Mouse (Mus musculus): ENCODE measurements around the gene Agap3. TPM values are rescaled to one million over a fixed set of nuclear protein-coding genes. Genes with fewer than 3 reads are reported as not detected.

Gene Agap3
- total and polyA plus RNA-seq, 3 experiments, result 116 to 203 (median 138) TPM

DNA sequence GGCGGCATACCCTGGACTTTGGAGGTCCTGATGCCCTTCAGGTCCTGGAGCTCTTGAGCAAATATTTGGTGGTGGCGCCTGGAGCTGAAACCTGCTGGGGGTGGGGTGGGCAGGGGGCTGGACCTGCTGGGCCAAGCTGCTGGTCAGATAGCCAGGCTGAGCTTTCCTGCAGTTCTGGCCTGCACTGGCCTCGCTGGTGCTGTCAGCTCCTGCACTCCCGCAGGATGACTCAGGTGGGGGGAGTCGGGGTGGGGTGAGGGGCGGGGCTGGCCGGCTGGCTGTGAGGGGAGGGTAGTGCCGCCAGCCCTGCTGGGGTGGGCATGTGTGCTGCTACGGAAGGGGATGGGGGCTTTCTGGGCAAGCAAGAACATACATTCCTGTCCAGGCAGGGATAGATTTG lies 23.4 kb upstream of the Agap3 start:
- H3K9me3 ChIP-seq (replicated peaks; ENCODE audit: insufficient read depth, low read length), result no peaks in the 10 kb centered on the region
- no peaks in the 10 kb centered on the region for H3K27me3 ChIP-seq (ENCODE audit: control insufficient read depth in 1 of 2, insufficient read depth in 2 of 2, low read length in 2 of 2)
- peaks cover 14% of the 10 kb centered on the region for H3K79me2 ChIP-seq (ENCODE audit: control insufficient read depth, insufficient read depth, low read length, poor library complexity)
- H3K9ac ChIP-seq (ENCODE audit: control insufficient read depth, low read depth, low read length, poor library complexity, severe bottlenecking), result no peak overlapping the region
- H3K4me3 ChIP-seq (ENCODE audit: control insufficient read depth in 1 of 2, insufficient read depth in 1 of 2, low read depth in 2 of 2, low read length in 2 of 2), result no peak overlapping the region
- H3K36me3 ChIP-seq (ENCODE audit: control insufficient read depth in 1 of 2, insufficient read depth in 2 of 2, low read length in 2 of 2), result peaks cover 2 to 15% of the 10 kb centered on the region in 2 experiments
- H3K27ac ChIP-seq (ENCODE audit: control insufficient read depth, low read depth, low read length), result no peak overlapping the region
- DNase-seq (ENCODE audit: low read depth, low spot score), result no peak
- no peak for TF ChIP-seq UBTF (IDR thresholded peaks at IDR 0.05; ENCODE audit: borderline replicate concordance, insufficient read depth, low read depth, low read length)
- no peak for TF ChIP-seq HCFC1 (IDR thresholded peaks at IDR 0.05; ENCODE audit: low read depth, low read length)
- no peak for TF ChIP-seq EP300 (IDR thresholded peaks at IDR 0.05; ENCODE audit: low read depth in 1 of 2, low read length in 2 of 2)
- TF ChIP-seq KAT2A (conservative IDR thresholded peaks at IDR 0.05; ENCODE audit: low read depth, low read length), result no peak
- no peak for TF ChIP-seq POLR2AphosphoS2 (IDR thresholded peaks at IDR 0.05; ENCODE audit: low read length)
- TF ChIP-seq RAD21 (IDR thresholded peaks at IDR 0.05; ENCODE audit: low read depth, low read length), result no peak
- no peak for TF ChIP-seq BHLHE40 (IDR thresholded peaks at IDR 0.05; ENCODE audit: borderline replicate concordance, low read depth, low read length)
- no peak for TF ChIP-seq MXI1 (IDR thresholded peaks at IDR 0.05; ENCODE audit: low read depth, low read length)
- no peak for TF ChIP-seq MYC (IDR thresholded peaks at IDR 0.05; ENCODE audit: low read depth, low read length)
- no peak for TF ChIP-seq USF1 (IDR thresholded peaks at IDR 0.05; ENCODE audit: low read depth, low read length)
- no peak for TF ChIP-seq JUND (IDR thresholded peaks at IDR 0.05; ENCODE audit: low read depth, low read length)
- no peak for TF ChIP-seq MEF2A (IDR thresholded peaks at IDR 0.05; ENCODE audit: extremely low read depth, insufficient replicate concordance, low read depth, low read length, poor library complexity, severe bottlenecking)
- TF ChIP-seq ZNF384 (IDR thresholded peaks at IDR 0.05; ENCODE audit: low read depth, low read length), result no peak
- no peak for TF ChIP-seq RCOR1 (IDR thresholded peaks at IDR 0.05; ENCODE audit: low read depth, low read length)
- no peak for TF ChIP-seq E2F4 (IDR thresholded peaks at IDR 0.05; ENCODE audit: borderline replicate concordance, low read depth, low read length)
- no peak for TF ChIP-seq TBP (IDR thresholded peaks at IDR 0.05; ENCODE audit: low read depth, low read length)
- no peak for TF ChIP-seq CHD1 (IDR thresholded peaks at IDR 0.05; ENCODE audit: low read depth, low read length)
- no peak for TF ChIP-seq NRF1 (IDR thresholded peaks at IDR 0.05; ENCODE audit: insufficient read depth, low read depth, low read length, poor library complexity, severe bottlenecking)
- peaks cover 6 to 17% of the 10 kb centered on the region in 2 experiments for H3K4me1 ChIP-seq (ENCODE audit: control insufficient read depth in 1 of 2, insufficient read depth in 2 of 2, low read length in 2 of 2)

DNA sequence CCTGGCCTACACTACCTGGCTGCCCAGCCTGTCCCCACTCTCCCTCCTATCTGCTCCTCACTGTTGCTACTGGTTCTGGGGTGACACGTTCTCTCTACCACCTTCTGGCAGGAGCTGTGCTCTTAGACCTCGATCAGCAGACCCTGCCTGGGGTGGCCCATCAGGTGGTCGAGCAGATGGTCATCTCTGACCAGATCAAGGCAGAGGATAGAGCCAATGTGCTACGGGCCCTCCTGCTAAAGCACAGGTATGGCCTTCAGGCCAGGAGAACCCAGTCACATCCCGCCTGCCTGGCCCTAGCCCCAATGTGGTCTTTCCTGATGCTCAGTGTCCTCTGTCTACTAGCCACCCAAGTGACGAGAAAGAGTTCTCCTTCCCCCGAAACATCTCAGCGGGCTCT lies 18.0 kb upstream of the Agap3 start:
- no peaks in the 10 kb centered on the region for H3K9me3 ChIP-seq (replicated peaks; ENCODE audit: insufficient read depth, low read length)
- no peak for DNase-seq (ENCODE audit: low read depth, low spot score)
- no peaks in the 10 kb centered on the region for H3K4me1 ChIP-seq (ENCODE audit: control insufficient read depth in 1 of 2, insufficient read depth in 2 of 2, low read length in 2 of 2)
- no peaks in the 10 kb centered on the region for H3K27me3 ChIP-seq (ENCODE audit: control insufficient read depth in 1 of 2, insufficient read depth in 2 of 2, low read length in 2 of 2)
- H3K79me2 ChIP-seq (ENCODE audit: control insufficient read depth, insufficient read depth, low read length, poor library complexity), result no peaks in the 10 kb centered on the region
- H3K4me3 ChIP-seq (ENCODE audit: control insufficient read depth in 1 of 2, insufficient read depth in 1 of 2, low read depth in 2 of 2, low read length in 2 of 2), result no peak overlapping the region
- TF ChIP-seq SIN3A (IDR thresholded peaks at IDR 0.05; ENCODE audit: low read length) (no peak), TAL1 (IDR thresholded peaks at IDR 0.05; ENCODE audit: low read length) (no peak), NRF1 (IDR thresholded peaks at IDR 0.05; ENCODE audit: insufficient read depth, low read depth, low read length, poor library complexity, severe bottlenecking) (no peak), CTCF (IDR thresholded peaks at IDR 0.05 in 2 of 3, conservative IDR thresholded peaks at IDR 0.05 in 1 of 3; ENCODE audit: control insufficient read depth in 1 of 3, insufficient read depth in 1 of 3, low read depth in 2 of 3, low read length in 3 of 3, poor library complexity in 1 of 3, severe bottlenecking in 1 of 3) (no peak), E2F4 (IDR thresholded peaks at IDR 0.05; ENCODE audit: borderline replicate concordance, low read depth, low read length) (no peak), MAX (IDR thresholded peaks at IDR 0.05; ENCODE audit: low read length) (no peak)
- H3K36me3 ChIP-seq (ENCODE audit: control insufficient read depth in 1 of 2, insufficient read depth in 2 of 2, low read length in 2 of 2), result peaks cover 0 to 2% of the 10 kb centered on the region in 2 experiments; a peak in 2 of 4 replicates
- no peak overlapping the region for H3K9ac ChIP-seq (ENCODE audit: control insufficient read depth, low read depth, low read length, poor library complexity, severe bottlenecking)
- no peak overlapping the region for H3K27ac ChIP-seq (ENCODE audit: control insufficient read depth, low read depth, low read length)
